Mouse (Mus musculus) embryonic facial prominence, embryonic 13.5 days (tissue): Measurements from ENCODE around the gene Fdxr. TPM values are rescaled to one million over a fixed set of nuclear protein-coding genes. Genes with fewer than 3 reads are reported as not detected.

Experiments used
- ATAC-seq: fragments of 200-750 bp; cut with Nextera tagmentation; 2 replicates; pipeline ENCODE4 v1.8.0; 2017; ENCODE audit warnings: low read depth; ENCODE audit not compliant: insufficient number of reproducible peaks, insufficient read depth, low FRiP score, low TSS enrichment
- H3K27ac ChIP-seq: fragments of 300-500 bp; sonication (generic); 2 replicates; pipeline ENCODE4 v1.5.1; 2015; ENCODE audit warnings: moderate library complexity, mild to moderate bottlenecking, inconsistent platforms
- H3K27me3 ChIP-seq: fragments of 300-500 bp; sonication (generic); 2 replicates; pipeline ENCODE4 v1.6.1; 2015; ENCODE audit warnings: mild to moderate bottlenecking, inconsistent platforms
- H3K36me3 ChIP-seq: fragments of 300-500 bp; sonication (generic); 2 replicates; pipeline ENCODE4 v1.6.1; 2015; ENCODE audit warnings: mild to moderate bottlenecking, inconsistent platforms
- H3K4me1 ChIP-seq: fragments of 300-500 bp; sonication (generic); 2 replicates; pipeline ENCODE4 v1.6.1; 2015; ENCODE audit warnings: inconsistent platforms
- H3K4me2 ChIP-seq: fragments of 300-500 bp; sonication (generic); 2 replicates; pipeline ENCODE4 v1.6.1; 2015; ENCODE audit warnings: moderate library complexity, mild to moderate bottlenecking, inconsistent platforms
- H3K4me3 ChIP-seq: fragments of 300-500 bp; sonication (generic); 2 replicates; pipeline ENCODE4 v1.5.1; 2015; ENCODE audit warnings: mild to moderate bottlenecking, inconsistent platforms
- H3K9ac ChIP-seq: fragments of 300-500 bp; sonication (generic); 2 replicates; pipeline ENCODE4 v1.6.1; 2015; ENCODE audit warnings: mild to moderate bottlenecking, inconsistent platforms
- H3K9me3 ChIP-seq: fragments of 300-500 bp; sonication (generic); 2 replicates; pipeline ENCODE4 v1.6.1; 2016; ENCODE audit warnings: inconsistent platforms
- WGBS: fragments of 180-500 bp; shearing (Covaris S2); methylation state at CpG from one replicate; pipeline ENCODE4 v1.1.7; 2015; ENCODE audit warnings: mixed read lengths; 5-methylcytosine and 5-hydroxymethylcytosine counted together
- polyA plus RNA-seq: library from polyadenylated mRNA; unstranded; fragments of >200 nt; fragmentation: Nextera tagmentation; extraction: Ambion mirVana; gene quantifications from 2 replicates; pipeline ENCODE4 v1.2.1, GENCODE M21; 2015

The Fdxr gene
- polyA plus RNA-seq, 1 experiment from 2014 or later = 14.5 TPM

DNA sequence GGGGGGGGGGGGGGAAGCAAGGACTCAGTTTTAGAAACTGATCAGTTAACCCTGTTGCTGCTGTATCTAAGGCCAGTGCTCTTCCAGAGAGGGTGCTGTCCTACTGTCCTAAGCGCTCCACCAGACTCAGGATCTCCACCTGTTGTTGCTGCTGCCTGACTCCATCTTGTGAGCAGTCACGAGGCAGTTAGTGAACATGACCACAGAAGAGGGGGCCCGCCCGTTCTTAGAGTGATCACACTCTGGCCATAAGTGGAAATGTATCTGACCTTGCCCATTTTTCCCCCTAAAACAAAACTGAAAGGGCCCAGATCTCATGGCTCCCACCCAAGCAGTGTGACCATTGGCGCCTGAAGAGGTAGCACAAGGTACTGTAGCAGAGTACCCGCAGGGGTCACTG, 28.9 kb downstream of the Fdxr start:
- no peak overlapping the region for H3K4me2 ChIP-seq
- H3K36me3 ChIP-seq = peaks cover 25% of the 10 kb centered on the region
- no peak for ATAC-seq
- H3K4me1 ChIP-seq = peaks cover 15% of the 10 kb centered on the region
- peaks cover 71% of the 10 kb centered on the region for H3K27me3 ChIP-seq
- H3K27ac ChIP-seq = no peak overlapping the region
- no peak overlapping the region for H3K9ac ChIP-seq
- 76% methylated on average over 6 of the region's 6 CpGs for WGBS
- no peaks in the 10 kb centered on the region for H3K9me3 ChIP-seq
- no peak overlapping the region for H3K4me3 ChIP-seq

DNA sequence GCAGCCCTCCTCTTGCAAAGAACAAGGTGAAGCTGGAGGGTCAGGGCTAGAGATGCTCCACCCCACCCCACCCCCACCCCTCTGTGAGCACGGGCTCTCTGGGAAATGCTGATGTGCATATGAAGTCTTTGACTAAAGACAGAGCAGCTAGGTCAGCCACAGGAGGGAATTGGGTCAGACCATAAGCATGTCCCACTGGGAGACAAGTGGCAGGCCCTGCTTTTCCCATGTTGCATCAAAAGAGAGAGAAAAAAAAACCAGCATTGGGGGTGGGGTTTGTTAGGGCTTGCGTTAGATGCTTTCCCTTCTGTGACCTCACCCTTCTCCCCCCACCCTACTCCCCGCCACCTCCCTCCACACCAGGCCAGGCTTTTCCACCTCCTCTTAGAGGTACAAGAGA, 29.6 kb downstream of the Fdxr start:
- H3K36me3 ChIP-seq = peaks cover 25% of the 10 kb centered on the region
- H3K9me3 ChIP-seq = no peaks in the 10 kb centered on the region
- H3K4me1 ChIP-seq = peaks cover 15% of the 10 kb centered on the region
- no peak overlapping the region for H3K9ac ChIP-seq
- no peak overlapping the region for H3K4me3 ChIP-seq
- no peak overlapping the region for H3K4me2 ChIP-seq
- no peak overlapping the region for H3K27ac ChIP-seq
- WGBS = 20% methylated on average over 3 of the region's 3 CpGs
- peaks cover 64% of the 10 kb centered on the region for H3K27me3 ChIP-seq
- no peak for ATAC-seq

DNA sequence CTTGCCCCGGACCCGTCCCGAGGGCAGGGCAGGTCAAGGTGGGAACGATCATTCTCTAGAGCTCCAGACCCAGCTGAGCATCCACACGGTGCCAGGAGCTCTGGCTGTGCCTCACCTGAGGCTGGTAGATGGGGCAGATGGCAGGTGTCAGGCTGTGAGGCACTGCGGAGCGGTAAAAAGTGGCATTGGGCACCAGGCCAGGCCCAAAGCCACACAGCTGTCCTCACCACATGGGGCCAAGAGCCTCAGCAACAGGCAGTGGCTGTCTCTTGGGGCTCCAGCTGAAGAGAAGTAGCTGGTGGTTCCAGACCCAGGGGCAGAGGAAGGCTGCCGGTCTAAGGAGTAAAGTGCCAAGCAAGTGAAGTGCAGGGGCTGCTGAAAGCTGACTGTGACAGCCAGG, 30.5 kb downstream of the Fdxr start:
- H3K4me2 ChIP-seq = no peak overlapping the region
- peaks cover 15% of the 10 kb centered on the region for H3K4me1 ChIP-seq
- ATAC-seq = no peak
- H3K9me3 ChIP-seq = no peaks in the 10 kb centered on the region
- no peak overlapping the region for H3K4me3 ChIP-seq
- H3K36me3 ChIP-seq = peaks cover 25% of the 10 kb centered on the region
- no peak overlapping the region for H3K9ac ChIP-seq
- no peak overlapping the region for H3K27ac ChIP-seq
- 78% methylated on average over 8 of the region's 8 CpGs for whole genome bisulfite sequencing
- peaks cover 56% of the 10 kb centered on the region for H3K27me3 ChIP-seq

DNA sequence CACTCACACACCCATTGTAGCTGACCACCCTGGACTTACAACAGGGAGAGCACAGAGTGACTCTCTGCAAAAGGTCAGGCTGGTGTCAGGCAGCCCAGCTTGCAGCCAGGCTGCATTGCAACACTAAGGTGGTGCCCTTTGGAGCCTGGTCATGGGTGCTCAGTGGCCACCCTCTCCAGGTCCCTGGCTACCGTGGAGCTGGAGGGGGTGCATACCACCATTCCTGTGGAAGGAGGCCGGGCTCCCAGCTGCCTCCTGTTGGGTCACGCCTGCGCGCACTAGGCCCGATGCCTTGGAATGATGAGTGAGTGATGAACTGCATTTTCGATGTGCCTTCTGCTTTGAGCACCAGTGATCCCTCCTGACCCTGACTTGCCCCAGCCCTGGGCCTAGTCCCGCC, 32.0 kb downstream of the Fdxr start:
- peaks cover 41% of the 10 kb centered on the region for H3K27me3 ChIP-seq
- H3K4me1 ChIP-seq = peaks cover 4% of the 10 kb centered on the region
- no peak overlapping the region for H3K4me2 ChIP-seq
- H3K36me3 ChIP-seq = peaks cover 25% of the 10 kb centered on the region
- no peak overlapping the region for H3K27ac ChIP-seq
- ATAC-seq = no peak
- WGBS = 87% methylated on average over 8 of the region's 8 CpGs
- no peak overlapping the region for H3K9ac ChIP-seq
- no peak overlapping the region for H3K4me3 ChIP-seq
- no peaks in the 10 kb centered on the region for H3K9me3 ChIP-seq

- Histone ChIP-seq H3K27ac (no peak overlapping the region), H3K27me3 (peaks cover 30% of the 10 kb centered on the region), H3K4me2 (no peak overlapping the region), H3K9me3 (no peaks in the 10 kb centered on the region), H3K4me3 (no peak overlapping the region), H3K4me1 (no peaks in the 10 kb centered on the region; the same call in 1 of the 2 replicates), H3K36me3 (peaks cover 25% of the 10 kb centered on the region), H3K9ac (no peak overlapping the region)
- no peak for ATAC-seq
- WGBS = 93% methylated on average over 12 of the region's 12 CpGs
These were observed 33.1 kb downstream of the Fdxr start for GRCm38 (mm10) chr11:115243783-115244182.

- Histone ChIP-seq H3K4me1 (no peaks in the 10 kb centered on the region; the same call in 1 of the 2 replicates), H3K27ac (no peak overlapping the region), H3K36me3 (peaks cover 25% of the 10 kb centered on the region), H3K9me3 (no peaks in the 10 kb centered on the region), H3K27me3 (peaks cover 20% of the 10 kb centered on the region), H3K4me2 (no peak overlapping the region), H3K9ac (no peak overlapping the region), H3K4me3 (no peak overlapping the region)
- 49% methylated on average over 3 of the region's 3 CpGs for WGBS
- no peak for ATAC-seq
These were observed 34.1 kb downstream of the Fdxr start for GRCm38 (mm10) chr11:115242746-115243145.

- no peak overlapping the region for H3K4me3 ChIP-seq
- no peaks in the 10 kb centered on the region for H3K9me3 ChIP-seq
- H3K27me3 ChIP-seq = peaks cover 6% of the 10 kb centered on the region
- H3K9ac ChIP-seq = no peak overlapping the region
- H3K4me2 ChIP-seq = no peak overlapping the region
- H3K4me1 ChIP-seq = peaks cover 1% of the 10 kb centered on the region
- 82% methylated on average over 11 of the region's 11 CpGs for WGBS
- no peak for ATAC-seq
- H3K36me3 ChIP-seq = peaks cover 25% of the 10 kb centered on the region
- H3K27ac ChIP-seq = no peak overlapping the region
These were observed 35.4 kb downstream of the Fdxr start for GRCm38 (mm10) chr11:115241402-115241801.

GRCm38 (mm10) chr11:115236570-115236969, 40.3 kb downstream of the Fdxr start:
- H3K27me3 ChIP-seq = no peaks in the 10 kb centered on the region

DNA sequence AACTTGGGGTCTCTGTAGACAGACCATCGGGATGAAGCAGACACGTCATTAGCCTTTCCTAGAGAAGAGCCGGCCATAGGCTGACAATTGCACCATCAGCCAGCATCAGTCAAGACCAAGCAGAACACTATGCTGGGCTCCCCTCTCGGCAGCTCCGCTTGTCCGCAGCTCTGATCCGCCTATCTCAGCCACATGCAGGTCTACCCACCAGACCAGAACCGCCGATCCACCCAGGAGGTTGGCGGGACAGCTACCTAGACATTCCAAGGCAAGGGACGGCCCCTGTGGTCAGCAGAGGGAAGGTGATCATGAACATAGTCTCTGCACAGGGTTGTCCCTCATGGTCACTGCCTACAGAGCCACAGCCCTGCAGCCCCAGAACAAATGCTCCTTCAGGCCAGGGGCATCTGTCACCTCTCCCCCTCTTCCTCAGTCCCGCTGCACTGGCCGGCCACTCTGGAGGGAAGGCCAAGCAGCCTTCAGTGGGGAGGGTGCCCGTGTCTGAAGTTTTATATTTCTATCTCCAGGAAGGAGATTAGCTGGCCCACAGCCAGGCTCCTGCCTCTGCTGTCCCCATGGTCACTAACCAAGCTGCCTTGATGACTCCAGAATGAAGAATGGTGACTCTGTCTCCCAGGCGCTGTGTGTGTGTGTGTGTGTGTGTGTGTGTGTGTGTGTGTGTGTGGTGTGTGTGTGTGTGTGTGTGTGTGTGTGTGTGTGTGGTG, 42.4 kb downstream of the Fdxr start:
- Histone ChIP-seq H3K4me1 (peaks cover 27% of the 10 kb centered on the region), H3K27ac (no peak overlapping the region), H3K36me3 (0 out of 2 replicates have a peak, but pooled peaks cover 3% of the 10 kb centered on the region), H3K9me3 (no peaks in the 10 kb centered on the region), H3K27me3 (peaks cover 6% of the 10 kb centered on the region; the same call in 1 of the 2 replicates), H3K4me3 (no peak overlapping the region), H3K9ac (no peak overlapping the region), H3K4me2 (no peak overlapping the region)
- 80% methylated on average over 15 of the region's 15 CpGs for WGBS
- no peak for ATAC-seq

More at GRCm38 (mm10) chr11:115236570-115236969, 40.3 kb downstream of the Fdxr start:
- Histone ChIP-seq H3K4me1 (peaks cover 23% of the 10 kb centered on the region), H3K9ac (no peak overlapping the region), H3K4me3 (no peak overlapping the region), H3K9me3 (no peaks in the 10 kb centered on the region), H3K4me2 (no peak overlapping the region), H3K27ac (no peak overlapping the region; the same call in 1 of the 2 replicates), H3K36me3 (0 out of 2 replicates have a peak, but pooled peaks cover 3% of the 10 kb centered on the region)
- 72% methylated on average over 5 of the region's 5 CpGs for WGBS
- ATAC-seq = no peak

DNA sequence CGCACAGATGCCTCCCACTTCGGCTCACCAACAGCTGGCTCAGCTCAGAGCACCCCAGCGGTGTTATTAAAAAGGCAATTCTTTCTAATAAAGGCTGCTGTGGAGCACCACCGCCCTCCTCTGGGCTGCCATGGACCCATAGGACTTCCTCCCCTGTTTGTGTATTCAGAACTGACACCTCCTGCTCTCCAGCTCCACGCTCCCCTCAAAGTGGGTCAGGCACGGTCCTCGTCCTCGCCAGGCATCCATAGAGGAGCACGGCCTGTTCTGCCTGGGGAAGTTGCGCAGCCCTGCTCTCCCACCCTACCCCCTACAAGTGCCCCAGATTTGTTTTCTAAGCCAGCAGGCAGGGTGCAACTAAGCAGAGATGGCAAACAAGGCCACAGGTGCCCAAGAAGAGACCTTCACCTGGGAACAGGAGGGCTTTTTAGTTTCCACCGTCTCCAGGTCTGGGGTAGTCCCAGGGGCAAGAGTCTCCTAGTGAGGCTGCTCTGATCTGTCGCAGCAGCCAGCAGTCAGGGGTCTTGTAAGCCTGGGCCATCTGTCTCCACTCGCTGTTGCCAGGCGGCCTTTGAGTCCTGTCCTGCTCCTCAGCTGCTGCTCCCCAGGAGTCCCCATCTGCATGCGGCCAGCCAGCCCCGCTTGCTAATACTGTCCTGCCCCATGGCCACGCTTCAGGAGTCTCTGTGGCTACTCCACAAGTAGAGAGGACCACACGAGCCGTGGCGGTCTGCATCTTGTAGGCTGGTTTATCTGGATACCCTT, 43.1 kb downstream of the Fdxr start:
- no peak for ATAC-seq
- no peak overlapping the region for H3K27ac ChIP-seq
- H3K9me3 ChIP-seq = no peaks in the 10 kb centered on the region
- 0 out of 2 replicates have a peak, but pooled peaks cover 3% of the 10 kb centered on the region for H3K36me3 ChIP-seq
- peaks cover 6% of the 10 kb centered on the region; the same call in 1 of the 2 replicates for H3K27me3 ChIP-seq
- 69% methylated on average over 20 of the region's 20 CpGs for WGBS
- H3K4me2 ChIP-seq = no peak overlapping the region
- no peak overlapping the region for H3K9ac ChIP-seq
- peaks cover 29% of the 10 kb centered on the region for H3K4me1 ChIP-seq
- H3K4me3 ChIP-seq = no peak overlapping the region

- Histone ChIP-seq H3K27ac (no peak overlapping the region), H3K9ac (no peak overlapping the region), H3K4me2 (no peak overlapping the region), H3K9me3 (no peaks in the 10 kb centered on the region), H3K27me3 (peaks cover 6% of the 10 kb centered on the region; the same call in 1 of the 2 replicates), H3K4me1 (peaks cover 29% of the 10 kb centered on the region), H3K4me3 (no peak overlapping the region), H3K36me3 (0 out of 2 replicates have a peak, but pooled peaks cover 3% of the 10 kb centered on the region)
- ATAC-seq = no peak
- WGBS = 71% methylated on average over 5 of the region's 5 CpGs
These were observed 44.0 kb downstream of the Fdxr start for GRCm38 (mm10) chr11:115232889-115233288.
